Mouse (Mus musculus) cerebellum, adult 9-11 months (tissue): ENCODE results near the gene Gm4871.

Experiments used
- DNase-seq: peaks from one replicate; pipeline ENCODE4 v3.0.0; 2022

Gm4871 gene

GRCm38 (mm10) chr5:144990051-144990450 lies 42.5 kb downstream of the Gm4871 start:
- no peak for DNase-seq

- DNase-seq: no peak
Measured at GRCm38 (mm10) chr5:144989061-144989405, 43.5 kb downstream of the Gm4871 start.

GRCm38 (mm10) chr5:144988340-144989060 lies 44.1 kb downstream of the Gm4871 start:
- peak; percentile 36 for DNase-seq

GRCm38 (mm10) chr5:144987561-144987960 lies 45.0 kb downstream of the Gm4871 start:
- no peak for DNase-seq

- DNase-seq: no peak
Measured at GRCm38 (mm10) chr5:144984839-144985238, 47.7 kb downstream of the Gm4871 start.

GRCm38 (mm10) chr5:144983227-144983626 lies 49.3 kb downstream of the Gm4871 start:
- no peak for DNase-seq
